Mouse (Mus musculus): ENCODE data around the gene Atg9a. TPM values are rescaled to one million over a fixed set of nuclear protein-coding genes. Genes with fewer than 3 reads are reported as not detected.

Gene Atg9a
- polyA plus RNA-seq, 1 experiment: 68.4 TPM

DNA sequence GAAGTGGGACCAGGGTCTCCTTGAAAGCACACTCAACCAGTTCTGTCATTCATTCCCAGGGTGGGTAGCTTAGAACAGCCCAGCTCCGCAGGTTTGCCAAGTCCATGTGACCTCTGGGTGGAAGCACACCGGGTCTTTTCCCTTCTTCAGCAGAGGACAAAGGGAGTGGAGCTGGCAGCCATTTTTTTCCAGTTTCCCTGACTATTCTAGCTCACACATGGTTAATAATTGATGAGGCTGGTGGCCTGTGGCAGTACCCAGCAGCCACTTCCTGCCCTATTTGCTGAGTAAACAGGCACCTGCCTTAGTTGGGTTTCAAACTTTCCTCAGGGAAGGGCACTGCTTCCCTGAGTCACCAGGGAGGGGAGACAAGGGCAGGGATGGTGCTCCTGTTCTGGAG lies 22.4 kb upstream of the Atg9a start:
- no peak for DNase-seq (ENCODE audit: low read depth)
- no peak for TF ChIP-seq CTCF (IDR thresholded peaks at IDR 0.05; ENCODE audit: borderline replicate concordance, extremely low read depth, insufficient read depth, insufficient read length)
- TF ChIP-seq POLR2A (IDR thresholded peaks at IDR 0.05; ENCODE audit: borderline replicate concordance, extremely low read depth, insufficient read depth, insufficient read length, poor library complexity, severe bottlenecking): no peak

DNA sequence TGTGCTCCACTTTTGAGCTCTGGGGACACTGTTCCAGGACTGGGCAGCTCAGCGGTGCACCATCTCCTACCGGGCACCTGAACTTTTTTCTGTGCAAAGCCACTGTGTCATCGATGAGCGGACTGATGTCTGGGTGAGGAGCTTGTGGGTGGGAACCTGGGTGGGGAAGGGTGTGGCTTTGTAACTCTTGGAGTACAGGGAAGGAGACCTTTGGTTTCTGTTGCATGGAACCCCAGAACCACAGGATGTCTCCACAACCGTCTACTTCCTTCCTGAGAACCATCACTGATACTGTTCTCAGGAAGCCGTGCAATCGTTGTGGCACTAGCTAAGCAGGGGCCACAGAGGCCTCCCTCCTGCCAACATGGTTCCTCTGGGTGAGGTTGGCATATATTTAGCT lies 21.1 kb upstream of the Atg9a start:
- TF ChIP-seq CTCF (IDR thresholded peaks at IDR 0.05; ENCODE audit: borderline replicate concordance, extremely low read depth, insufficient read depth, insufficient read length): no peak
- no peak for TF ChIP-seq POLR2A (IDR thresholded peaks at IDR 0.05; ENCODE audit: borderline replicate concordance, extremely low read depth, insufficient read depth, insufficient read length, poor library complexity, severe bottlenecking)
- DNase-seq (ENCODE audit: low read depth): no peak

DNA sequence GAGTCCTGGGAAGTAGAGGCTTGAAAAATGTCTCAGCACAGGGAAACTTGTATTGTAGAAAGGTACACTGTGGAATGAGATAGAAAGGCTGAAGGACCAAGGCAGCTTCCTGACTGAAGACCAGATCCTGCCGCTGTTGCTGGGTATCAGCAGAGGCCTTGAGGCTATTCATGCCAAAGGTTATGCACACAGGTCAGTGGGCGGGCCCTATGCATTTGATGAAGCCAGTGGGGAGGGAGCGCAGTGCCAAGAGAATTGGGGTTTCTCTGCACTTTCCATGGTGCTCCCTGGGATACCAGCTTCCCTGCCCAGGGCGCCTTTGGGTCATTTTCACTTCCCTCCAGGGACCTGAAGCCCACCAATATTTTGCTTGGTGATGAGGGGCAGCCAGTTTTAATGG lies 20.5 kb upstream of the Atg9a start:
- no peak for DNase-seq (ENCODE audit: low read depth)

DNA sequence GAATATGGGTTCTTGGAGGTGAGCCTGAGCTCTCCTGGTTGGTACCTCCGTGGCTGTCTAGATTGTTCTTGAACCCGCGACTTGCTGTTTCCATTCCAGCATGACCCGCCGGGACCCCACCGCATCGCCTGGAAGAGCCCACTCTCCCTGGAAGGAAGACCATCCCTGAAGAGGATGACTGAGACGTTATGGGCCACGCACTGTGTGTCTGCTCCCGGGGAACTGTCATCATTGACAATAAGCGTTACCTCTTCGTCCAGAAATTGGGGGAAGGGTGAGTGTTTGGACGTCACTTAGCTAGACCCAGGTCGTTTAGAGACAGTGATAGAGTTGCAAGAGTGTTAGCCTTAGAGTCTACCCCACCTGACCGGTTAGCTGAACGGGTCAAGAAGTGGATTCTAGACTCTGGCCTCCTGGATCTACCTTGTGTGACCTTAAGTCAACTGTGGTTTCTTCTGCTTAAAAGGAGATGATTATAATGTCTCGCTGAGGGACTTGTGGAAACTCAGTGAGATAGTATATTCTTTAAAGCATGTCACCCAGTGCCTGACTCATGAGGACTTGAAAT lies 19.2 kb upstream of the Atg9a start:
- TF ChIP-seq POLR2A (IDR thresholded peaks at IDR 0.05; ENCODE audit: borderline replicate concordance, extremely low read depth, insufficient read depth, insufficient read length, poor library complexity, severe bottlenecking): no peak
- no peak for TF ChIP-seq CTCF (IDR thresholded peaks at IDR 0.05; ENCODE audit: borderline replicate concordance, extremely low read depth, insufficient read depth, insufficient read length)
- no peak for DNase-seq (ENCODE audit: low read depth)

More for the DNA sequence above, 20.5 kb upstream of the Atg9a start:
- TF ChIP-seq CTCF (IDR thresholded peaks at IDR 0.05; ENCODE audit: borderline replicate concordance, extremely low read depth, insufficient read depth, insufficient read length): no peak
- TF ChIP-seq POLR2A (IDR thresholded peaks at IDR 0.05; ENCODE audit: borderline replicate concordance, extremely low read depth, insufficient read depth, insufficient read length, poor library complexity, severe bottlenecking): no peak

DNA sequence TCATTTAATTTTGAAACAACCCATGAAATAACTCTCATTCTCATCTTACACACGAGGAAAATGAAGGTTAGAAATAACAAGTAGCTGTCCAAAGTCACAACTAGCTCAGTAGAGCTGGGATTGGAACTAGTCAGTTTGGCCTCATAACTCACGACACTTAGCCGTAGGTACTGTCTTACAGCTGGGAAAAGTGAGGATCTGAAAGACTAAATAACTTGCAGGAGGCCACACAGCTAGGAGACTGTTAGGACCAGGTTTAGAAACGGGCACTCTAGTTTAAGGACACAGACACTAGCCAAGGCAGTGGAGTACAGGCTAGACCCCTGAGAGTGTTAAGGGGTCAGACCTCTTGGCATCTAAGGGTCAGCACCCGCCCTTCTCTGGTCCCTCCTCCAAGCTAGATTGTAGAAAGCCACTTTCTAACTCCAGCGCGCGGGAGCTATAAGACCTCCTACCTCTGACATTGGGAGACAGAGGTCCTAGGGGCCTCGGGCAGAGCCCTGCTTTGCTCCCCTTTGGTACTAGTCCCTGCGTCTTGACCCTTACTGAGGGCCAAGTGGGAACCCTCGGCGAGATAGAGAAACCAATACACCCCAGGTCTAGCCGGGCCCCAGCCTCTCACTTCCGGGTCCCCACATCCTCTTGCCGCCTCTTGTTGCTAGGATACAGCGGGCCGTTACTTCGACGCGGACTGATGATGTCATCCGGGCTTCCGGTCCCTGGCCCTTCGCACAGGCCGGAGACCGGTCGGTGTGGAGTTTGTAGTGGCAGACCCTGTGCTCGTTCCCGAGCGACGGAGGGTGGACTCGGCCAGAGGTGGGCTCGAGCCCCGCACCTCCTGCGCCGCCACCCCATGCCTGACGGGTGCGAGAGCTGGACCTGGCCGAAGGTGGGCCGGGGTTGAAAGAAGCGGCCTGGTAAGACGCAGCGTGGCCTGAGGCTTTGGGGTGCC lies 18.4 kb upstream of the Atg9a start, which contains the start of the genes Glb1l and Stk16:
Glb1l (minus strand) TSS at position 678 of the 952 bp plus-strand sequence.
Stk16 (plus strand) TSS at position 703 of the 952 bp plus-strand sequence.
- TF ChIP-seq CTCF (IDR thresholded peaks at IDR 0.05; ENCODE audit: borderline replicate concordance, extremely low read depth, insufficient read depth, insufficient read length) (no peak), POLR2A (IDR thresholded peaks at IDR 0.05; ENCODE audit: borderline replicate concordance, extremely low read depth, insufficient read depth, insufficient read length, poor library complexity, severe bottlenecking) (peak; percentile 64; the same call in 1 of the 2 replicates)
- peak; percentile 98 for DNase-seq (ENCODE audit: low read depth)

DNA sequence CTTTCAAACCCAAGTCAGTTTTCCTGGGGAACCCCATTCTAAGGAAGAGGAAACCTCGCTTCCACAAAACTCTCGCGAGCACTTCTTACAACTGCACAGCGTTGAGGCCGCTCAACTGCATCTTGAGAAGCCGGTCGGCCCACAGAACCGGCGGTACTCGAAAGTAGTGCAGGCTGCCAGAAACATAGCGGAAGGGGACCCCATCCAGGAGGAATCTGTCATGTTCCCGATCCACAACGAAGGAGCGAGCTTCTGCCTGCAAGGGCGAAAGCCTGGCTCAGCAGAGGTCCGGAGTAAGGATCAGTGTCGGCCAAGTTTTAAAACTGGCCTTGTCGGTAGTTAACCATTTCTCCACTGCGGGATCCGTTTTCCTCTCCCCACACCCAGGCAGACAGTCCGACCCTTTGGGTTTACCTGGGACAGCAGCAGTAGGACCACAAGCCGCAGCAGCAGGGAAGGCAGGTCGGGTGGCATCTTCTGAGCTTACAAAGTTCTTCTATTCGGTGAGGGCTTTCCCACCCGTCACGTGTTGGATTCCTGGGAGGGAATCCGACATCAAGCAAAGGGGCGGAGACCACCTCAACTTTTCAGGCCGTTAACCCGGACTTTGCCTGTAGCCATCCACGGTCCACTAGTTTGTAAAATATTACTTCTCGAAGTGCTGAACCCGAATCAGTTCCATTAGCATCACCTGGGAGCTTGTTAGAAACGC lies 17.1 kb upstream of the Atg9a start:
- DNase-seq (ENCODE audit: low read depth): peak; percentile 20
- no peak for TF ChIP-seq CTCF (IDR thresholded peaks at IDR 0.05; ENCODE audit: borderline replicate concordance, extremely low read depth, insufficient read depth, insufficient read length)
- TF ChIP-seq POLR2A (IDR thresholded peaks at IDR 0.05; ENCODE audit: borderline replicate concordance, extremely low read depth, insufficient read depth, insufficient read length, poor library complexity, severe bottlenecking): no peak

DNA sequence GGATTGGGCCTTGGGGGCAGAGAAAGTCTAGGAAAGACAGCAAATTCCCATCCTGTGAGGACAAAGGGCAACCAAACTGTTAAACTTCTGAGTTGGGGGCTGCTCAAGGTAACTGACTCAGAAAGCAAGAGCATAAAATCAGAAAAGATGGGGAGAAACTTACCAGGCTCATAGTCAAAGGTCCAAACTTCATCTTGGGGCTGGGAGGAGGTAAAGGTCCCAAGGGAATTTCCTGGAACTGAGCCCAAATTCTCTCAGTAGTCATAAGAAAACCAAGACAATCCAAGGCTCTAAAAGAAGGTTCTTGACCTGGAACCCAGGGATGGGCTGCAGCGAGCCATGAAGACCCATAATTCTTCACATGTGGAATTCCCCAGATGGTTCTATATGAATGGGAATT lies 9.2 kb upstream of the Atg9a start:
- TF ChIP-seq CTCF (IDR thresholded peaks at IDR 0.05; ENCODE audit: borderline replicate concordance, extremely low read depth, insufficient read depth, insufficient read length): no peak
- TF ChIP-seq POLR2A (IDR thresholded peaks at IDR 0.05; ENCODE audit: borderline replicate concordance, extremely low read depth, insufficient read depth, insufficient read length, poor library complexity, severe bottlenecking): no peak
- no peak for DNase-seq (ENCODE audit: low read depth)

DNA sequence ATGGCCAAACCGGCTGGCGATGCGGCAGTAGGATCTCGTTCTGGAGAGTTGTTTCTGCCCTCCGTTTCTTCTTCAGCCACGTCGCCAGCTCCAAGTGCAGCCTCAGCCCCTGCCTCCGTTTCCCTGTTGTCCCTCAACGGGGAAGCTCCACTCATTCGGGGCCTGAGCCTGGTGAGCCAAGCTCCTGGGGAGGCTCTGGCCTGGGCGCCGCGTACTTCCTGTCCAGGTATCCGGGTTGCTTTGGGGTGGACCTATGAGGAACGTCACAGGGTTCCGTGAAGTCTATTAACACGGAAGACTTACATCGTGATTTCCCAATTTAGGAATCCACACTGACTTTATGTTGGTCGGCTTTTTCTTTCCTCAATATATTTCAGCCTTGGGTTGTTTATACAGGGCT lies 456 bp upstream of the Atg9a start:
- TF ChIP-seq POLR2A (IDR thresholded peaks at IDR 0.05; ENCODE audit: borderline replicate concordance, extremely low read depth, insufficient read depth, insufficient read length, poor library complexity, severe bottlenecking) (no peak), CTCF (IDR thresholded peaks at IDR 0.05; ENCODE audit: borderline replicate concordance, extremely low read depth, insufficient read depth, insufficient read length) (no peak)
- no peak for DNase-seq (ENCODE audit: low read depth)

DNA sequence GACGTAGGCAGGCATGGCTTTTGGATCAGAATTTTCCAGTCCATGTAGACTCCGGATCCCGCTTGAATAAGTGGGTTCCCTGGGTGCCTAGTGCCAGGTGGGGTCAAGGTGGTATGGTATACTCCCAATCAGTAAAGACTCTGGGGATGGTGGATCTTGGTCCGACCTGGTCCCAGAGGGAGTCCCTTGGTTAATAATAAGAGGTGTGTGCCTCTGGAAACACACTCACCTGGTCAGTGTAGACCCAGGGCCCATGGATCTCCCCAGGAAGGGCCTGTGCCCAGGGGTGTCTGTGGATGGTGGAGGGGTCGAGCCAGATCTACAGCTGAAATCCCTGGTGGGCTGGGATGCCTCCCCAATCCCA lies 756 bp downstream of the Atg9a start:
- DNase-seq (ENCODE audit: low read depth): no peak
- TF ChIP-seq CTCF (IDR thresholded peaks at IDR 0.05; ENCODE audit: borderline replicate concordance, extremely low read depth, insufficient read depth, insufficient read length) (no peak), POLR2A (IDR thresholded peaks at IDR 0.05; ENCODE audit: borderline replicate concordance, extremely low read depth, insufficient read depth, insufficient read length, poor library complexity, severe bottlenecking) (no peak)

DNA sequence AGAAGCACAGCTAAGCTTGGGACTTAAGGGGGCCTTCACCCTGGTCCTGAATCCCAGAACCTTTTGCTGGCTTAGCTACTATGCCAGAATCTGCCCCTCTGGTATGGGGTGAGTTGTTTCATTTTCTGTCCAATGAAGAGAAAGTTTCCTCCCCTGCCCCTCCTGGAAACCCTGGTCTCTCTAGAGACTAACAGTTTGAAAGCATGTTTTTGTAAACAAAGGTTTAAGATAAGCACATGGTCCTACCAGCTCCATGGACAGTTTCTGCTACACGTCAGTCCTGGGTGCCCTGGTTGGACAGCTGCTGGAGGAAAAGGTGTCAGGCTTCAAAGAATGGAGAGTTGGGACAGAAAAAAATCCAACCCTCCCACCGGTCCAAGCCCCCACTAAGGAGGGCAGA lies 1.4 kb downstream of the Atg9a start:
- DNase-seq (ENCODE audit: low read depth): no peak
- no peak for TF ChIP-seq CTCF (IDR thresholded peaks at IDR 0.05; ENCODE audit: borderline replicate concordance, extremely low read depth, insufficient read depth, insufficient read length)

DNA sequence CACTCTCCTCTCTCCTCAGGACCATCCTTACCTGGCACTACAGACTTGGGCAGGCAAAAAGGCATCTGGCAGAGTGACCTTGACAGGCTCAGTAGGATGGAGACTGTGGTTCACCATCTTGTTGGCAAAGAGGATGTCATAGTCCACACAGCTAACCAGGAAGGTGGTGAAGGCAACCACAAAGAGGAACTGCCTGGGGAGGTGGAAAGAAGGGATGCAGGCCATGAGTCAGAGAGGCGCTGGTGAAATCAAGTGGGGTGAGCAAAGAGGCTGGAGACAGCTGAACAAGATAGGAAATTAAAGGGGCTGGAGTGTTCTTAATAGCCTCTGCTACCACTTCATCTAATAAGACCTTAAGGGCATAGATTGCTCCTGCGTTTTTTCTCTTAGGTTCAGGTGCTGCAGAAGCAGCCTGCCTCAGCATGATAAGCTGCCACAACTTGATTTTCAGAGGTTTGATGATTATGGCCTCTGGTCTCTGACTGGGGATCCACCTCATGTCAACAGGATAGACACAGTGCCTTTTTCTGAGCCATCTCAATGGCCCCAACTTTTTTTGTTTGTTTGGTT lies 4.0 kb downstream of the Atg9a start:
- DNase-seq (ENCODE audit: low read depth): no peak
- TF ChIP-seq POLR2A (IDR thresholded peaks at IDR 0.05; ENCODE audit: borderline replicate concordance, extremely low read depth, insufficient read depth, insufficient read length, poor library complexity, severe bottlenecking) (no peak), CTCF (IDR thresholded peaks at IDR 0.05; ENCODE audit: borderline replicate concordance, extremely low read depth, insufficient read depth, insufficient read length) (no peak)

All from brain, embryonic 14.5 days (tissue).